Mouse (Mus musculus) frontal cortex, adult 2 months (tissue): ENCODE measurements around the gene Hhip. TPM values are rescaled to one million over a fixed set of nuclear protein-coding genes. Genes with fewer than 3 reads are reported as not detected.
A peak's percentile ranks its signal among the peaks of the same experiment; 100 is the strongest.

Experiments used
- DNase-seq, 2 experiments: peaks; one replicate each; pipeline ENCODE4 v3.0.0; 2022; ENCODE audit warnings: low spot score in 1 of 2; ENCODE audit errors: extremely low spot score in 1 of 2
- polyA plus RNA-seq: library from polyadenylated mRNA; depleted of rRNA; stranded (reverse); fragments of >200 nt; gene quantifications from 2 replicates; pipeline ENCODE4 v1.2.3, GENCODE M21; 2012; rRNA removed

The Hhip gene
- 1.6 and 2.0 TPM in 2 replicates for polyA plus RNA-seq

- peak in 1 of 2 experiments; percentile 67 for DNase-seq
These were observed at the start of gene Hhip for GRCm38 (mm10) chr8:80057198-80058174. TSS of gene Hhip (minus strand) at chr8:80058006.

- DNase-seq: no peak
These were observed 29.2 kb upstream of the Hhip start for GRCm38 (mm10) chr8:80087021-80087420.

GRCm38 (mm10) chr8:80058193-80058592 lies 387 bp upstream of the Hhip start:
- DNase-seq: peak in 1 of 2 experiments; percentile 32

DNA sequence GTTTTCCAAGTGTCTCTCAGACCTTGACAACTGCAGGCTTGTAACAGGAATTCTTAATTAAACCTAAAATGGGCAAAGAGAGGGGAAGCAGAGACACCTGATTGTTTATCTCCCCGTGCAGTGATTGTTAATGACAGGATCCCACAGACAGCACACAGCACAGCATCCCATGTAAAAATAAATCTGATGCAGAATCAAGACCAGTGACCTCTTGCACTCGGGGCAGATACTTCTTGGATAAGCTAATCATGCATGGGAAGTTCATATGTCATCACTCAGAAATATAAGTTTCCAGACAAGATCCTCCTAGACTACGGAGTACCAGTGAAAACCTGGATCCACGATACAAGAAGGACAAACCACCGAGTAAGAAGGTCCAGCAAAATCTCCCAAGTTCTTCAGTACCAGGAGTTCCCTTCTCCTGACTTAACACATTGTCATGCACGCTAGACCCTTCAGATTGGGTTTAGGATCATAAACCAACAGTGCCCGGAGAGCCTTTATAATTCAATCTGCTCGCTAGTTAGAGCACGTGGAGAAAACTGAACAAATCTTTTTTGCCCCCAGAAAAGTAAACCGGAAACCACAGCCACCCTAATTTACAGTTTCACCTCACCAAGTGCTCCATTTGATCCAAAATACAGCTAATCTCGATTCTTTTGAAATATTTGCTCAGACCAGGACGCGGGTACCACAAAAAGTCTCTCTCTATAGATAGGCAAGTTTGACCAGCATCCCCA lies 1.3 kb downstream of the Hhip start:
- DNase-seq: no peak

GRCm38 (mm10) chr8:80055777-80056176 lies 2.0 kb downstream of the Hhip start:
- no peak for DNase-seq

DNA sequence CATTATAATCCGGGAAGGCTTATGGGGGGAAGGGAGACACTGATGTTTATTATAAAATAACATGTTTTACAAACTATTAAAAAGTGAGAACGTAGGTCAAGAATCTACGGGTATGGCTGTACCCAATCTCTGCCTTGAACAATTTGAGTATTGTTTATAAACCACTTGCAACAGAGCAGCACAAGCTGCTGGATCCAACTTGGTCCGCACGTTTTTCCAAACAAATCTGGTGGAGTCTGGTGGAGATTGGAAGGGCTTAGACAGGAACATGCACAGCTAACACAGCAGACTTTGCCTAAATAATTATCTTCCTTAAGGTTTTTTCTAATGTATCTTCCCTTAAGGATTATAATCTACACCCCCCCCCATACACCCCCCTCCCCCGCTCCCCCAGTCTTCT lies 2.7 kb downstream of the Hhip start:
- no peak for DNase-seq

- DNase-seq: no peak
These were observed 3.6 kb downstream of the Hhip start for GRCm38 (mm10) chr8:80054216-80054615.

DNA sequence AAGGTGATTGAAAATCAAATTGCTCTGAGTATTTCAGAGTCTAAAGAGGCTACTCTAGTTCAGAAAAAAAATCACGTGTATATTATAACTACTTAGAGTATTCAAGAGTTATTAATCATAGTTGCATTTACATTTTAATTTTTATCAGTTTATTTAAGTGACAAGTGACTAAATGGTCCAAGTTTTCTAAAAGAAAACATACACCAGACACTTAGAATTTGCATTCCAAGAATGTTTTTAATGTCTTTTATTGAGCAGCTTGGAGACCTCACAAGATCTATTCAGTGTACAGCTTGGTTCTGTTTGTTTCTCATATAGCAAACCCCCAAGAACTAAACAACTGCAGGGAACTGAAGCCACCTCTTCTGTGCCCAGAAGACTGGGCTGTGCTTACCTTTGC lies 5.0 kb downstream of the Hhip start:
- DNase-seq: no peak

DNA sequence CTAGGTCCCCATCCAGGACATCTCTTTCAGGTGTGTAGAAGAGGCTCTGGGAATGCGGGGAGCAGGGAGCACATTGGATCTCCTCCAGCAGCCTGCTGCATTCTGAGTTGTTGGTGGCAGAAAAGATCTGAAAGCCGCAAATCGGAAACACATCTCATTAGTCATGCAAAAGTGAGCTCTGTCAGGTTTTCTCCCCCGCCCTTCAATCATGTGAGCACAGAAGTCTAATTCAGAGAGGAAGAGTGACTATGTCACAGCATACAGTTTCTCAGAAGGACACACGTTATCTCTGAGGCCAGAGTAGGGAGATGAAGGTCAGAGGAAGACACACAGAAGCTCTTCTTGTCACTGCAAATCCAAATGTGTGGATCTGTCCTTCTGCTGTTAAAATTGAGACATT lies 6.3 kb downstream of the Hhip start:
- DNase-seq: no peak

GRCm38 (mm10) chr8:80049256-80050005 lies 8.4 kb downstream of the Hhip start:
- no peak for DNase-seq

DNA sequence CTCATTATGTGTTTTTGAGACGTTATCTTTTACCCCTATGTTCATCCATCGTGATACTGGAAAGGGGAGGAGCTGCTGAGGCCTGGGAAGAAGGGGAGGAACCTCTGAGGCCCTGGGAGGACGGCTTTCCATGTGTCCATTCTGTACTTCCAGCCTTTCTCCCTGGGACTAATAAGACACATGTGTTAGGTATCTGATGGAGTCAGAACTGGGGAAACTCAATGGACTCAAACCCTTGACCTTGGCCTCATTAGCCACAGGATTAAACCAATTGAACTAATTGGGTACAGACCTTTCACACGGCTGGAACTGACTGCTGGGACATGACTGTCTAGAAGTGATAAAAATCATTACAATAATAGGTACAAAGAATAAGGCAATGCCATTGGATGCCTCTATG lies 9.6 kb downstream of the Hhip start:
- DNase-seq: no peak

DNA sequence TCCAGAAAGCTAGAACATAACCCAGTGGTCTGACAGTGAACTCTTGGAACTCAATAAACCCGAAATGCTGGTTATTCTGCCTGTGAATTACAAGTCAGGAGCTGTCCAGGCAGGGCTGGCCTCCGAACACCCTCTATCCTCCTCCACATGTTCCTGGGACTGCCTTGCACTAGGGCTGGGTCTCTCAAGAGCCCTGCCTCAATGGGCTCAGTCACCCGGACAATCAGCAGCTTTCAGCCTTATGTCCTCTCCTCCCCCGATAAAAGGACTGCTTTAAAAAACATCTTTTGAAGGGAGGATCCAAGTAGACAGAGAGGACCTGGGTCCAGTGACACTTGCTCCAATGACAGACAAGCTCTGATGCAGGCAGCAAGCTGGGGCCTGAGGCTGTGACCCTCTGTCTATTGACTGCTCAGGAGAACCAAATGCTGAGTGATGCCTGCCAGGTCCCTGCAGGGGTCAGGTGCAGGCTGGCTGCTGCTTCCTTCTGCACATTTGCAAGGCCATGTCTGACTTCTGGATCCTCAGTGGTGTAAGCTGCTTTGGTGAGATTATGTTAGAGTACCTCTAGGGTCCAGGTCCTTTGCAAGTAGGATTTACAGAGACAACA lies 20.1 kb downstream of the Hhip start:
- DNase-seq: no peak

- no peak for DNase-seq
These were observed 25.2 kb downstream of the Hhip start for GRCm38 (mm10) chr8:80032604-80033003.

- DNase-seq: no peak
These were observed 26.2 kb downstream of the Hhip start for GRCm38 (mm10) chr8:80031330-80032293.

DNA sequence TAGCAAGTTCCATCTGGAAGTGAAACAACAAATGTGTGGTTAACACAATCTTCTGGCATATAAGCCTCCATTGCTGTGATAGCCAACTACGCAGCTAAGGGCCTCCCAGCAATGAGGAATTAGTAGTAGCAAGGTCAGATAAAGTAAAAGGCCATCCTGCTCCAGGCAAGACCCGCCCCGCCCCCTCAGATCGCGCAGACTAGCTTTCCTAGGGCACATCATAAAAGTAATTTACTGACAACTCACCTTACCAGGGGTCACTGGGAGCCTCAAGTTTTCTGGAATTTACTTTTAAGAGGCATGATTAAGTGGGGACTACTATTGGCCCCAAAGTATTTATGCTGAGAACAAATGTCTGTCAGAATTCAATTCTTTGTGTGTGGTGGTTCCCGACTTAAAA lies 28.2 kb downstream of the Hhip start:
- DNase-seq: no peak

- no peak for DNase-seq
These were observed 37.3 kb downstream of the Hhip start for GRCm38 (mm10) chr8:80020469-80020868.

- DNase-seq: no peak
These were observed 42.0 kb downstream of the Hhip start for GRCm38 (mm10) chr8:80015818-80016217.

GRCm38 (mm10) chr8:80004421-80004820 lies 53.4 kb downstream of the Hhip start:
- no peak for DNase-seq

GRCm38 (mm10) chr8:80002313-80002712 lies 55.5 kb downstream of the Hhip start:
- DNase-seq: no peak
